Mouse (Mus musculus) cerebellum, postnatal 10 days (tissue): ENCODE results near the gene Magix.

Source experiments
- DNase-seq, 2 experiments: peaks; one replicate each; pipeline ENCODE4 v3.0.0; 2021; ENCODE audit warnings: mixed read lengths in 2 of 2

Gene Magix

GRCm38 (mm10) chrX:7673578-7674281 lies 7.3 kb downstream of the Magix start:
- no peak for DNase-seq

DNA sequence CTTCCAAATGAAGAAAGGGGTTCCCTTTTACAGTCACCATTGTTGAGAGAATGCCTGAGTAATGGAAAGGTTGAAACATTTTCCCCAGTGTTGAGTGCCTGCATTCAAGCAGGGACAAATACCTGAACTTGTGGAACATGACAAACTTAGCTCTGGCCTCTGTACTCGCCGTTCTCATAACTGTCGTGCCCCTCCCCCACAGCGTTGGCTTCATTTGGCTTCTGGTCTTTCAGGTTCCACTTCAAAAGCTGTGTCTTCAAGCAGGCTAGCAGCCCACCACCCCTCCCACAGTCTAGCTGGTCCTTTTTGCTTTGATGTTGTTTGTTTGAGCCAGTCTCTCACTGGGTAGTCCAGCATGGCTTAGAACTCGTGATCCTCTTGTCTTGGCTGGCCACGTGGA lies 8.3 kb downstream of the Magix start:
- DNase-seq: no peak

DNA sequence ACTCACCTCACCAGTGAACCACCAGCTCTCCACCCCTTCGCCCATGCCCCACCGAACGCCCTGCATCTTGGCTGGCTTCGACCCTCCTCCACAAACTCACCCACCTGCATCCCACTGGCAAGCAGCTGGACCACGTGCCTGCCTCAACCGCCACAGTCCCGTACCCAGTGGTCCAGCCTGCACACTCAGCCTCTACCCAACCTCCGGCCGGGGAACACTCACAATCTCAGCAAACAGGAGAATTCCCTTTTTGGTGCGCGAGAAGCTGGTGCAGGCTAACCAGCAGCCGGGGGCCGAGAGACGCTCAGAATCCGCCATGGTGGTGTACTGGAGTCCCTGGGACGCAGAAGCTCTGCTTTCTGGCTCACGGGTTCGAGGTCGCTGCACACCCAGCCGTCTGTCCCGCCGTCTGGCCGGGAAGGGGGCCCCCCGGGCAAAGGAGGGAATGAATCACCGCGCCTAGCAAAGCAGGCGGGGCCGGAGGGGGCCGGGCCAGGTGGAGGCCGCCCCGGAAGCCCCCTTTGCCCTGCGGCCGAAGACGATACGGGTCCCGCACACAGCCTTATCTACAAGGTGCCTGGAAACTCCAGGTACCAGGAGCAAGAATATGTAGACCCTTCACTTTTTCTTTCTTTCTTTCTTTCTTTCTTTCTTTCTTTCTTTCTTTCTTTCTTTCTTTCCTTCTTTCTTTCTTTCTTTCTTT lies 10.0 kb downstream of the Magix start, which contains the start of gene Plp2:
Gene Plp2 (minus strand): TSS at position 470 of the 703 bp plus-strand sequence.
- DNase-seq: peak in 1 of 2 experiments; percentile 70

GRCm38 (mm10) chrX:7670390-7670881 lies 10.6 kb downstream of the Magix start:
- DNase-seq: peak; percentile 85 to 91

DNA sequence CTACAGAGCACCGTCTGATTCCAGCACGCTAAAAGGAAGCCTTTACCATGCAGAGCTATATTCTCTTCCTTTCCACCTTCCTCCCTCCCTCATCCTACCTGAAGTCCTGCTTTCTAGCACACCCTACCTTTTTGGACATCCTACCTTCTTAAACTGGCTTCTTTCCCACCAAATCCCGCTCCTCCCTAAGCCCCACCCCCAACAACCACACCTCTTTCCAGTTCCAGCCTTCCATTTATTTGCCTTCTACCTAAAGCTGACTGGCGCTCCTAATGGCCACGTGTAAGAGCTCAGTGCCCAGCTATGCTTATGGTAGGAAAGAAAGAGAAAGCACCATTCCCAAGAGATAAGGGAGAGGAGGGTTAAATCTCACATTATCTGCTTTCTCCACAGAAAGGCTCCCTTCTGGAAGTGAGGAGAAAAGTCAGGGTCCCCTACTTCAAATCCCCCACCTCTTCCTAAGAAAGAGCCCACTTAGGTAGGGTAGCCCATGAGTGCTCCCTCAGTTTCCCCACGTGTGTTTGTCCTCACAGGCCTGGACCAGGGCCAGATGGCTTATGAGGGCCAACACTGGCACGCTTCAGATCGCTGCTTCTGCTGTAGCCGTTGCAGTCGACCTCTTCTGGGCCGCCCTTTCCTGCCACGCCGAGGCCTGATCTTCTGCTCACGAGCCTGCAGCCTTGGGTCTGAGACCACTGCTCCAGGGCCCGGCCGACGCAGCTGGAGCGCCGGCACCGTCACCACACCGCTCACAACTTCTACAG lies 15.1 kb downstream of the Magix start:
- DNase-seq: peak; percentile 56 to 63

DNA sequence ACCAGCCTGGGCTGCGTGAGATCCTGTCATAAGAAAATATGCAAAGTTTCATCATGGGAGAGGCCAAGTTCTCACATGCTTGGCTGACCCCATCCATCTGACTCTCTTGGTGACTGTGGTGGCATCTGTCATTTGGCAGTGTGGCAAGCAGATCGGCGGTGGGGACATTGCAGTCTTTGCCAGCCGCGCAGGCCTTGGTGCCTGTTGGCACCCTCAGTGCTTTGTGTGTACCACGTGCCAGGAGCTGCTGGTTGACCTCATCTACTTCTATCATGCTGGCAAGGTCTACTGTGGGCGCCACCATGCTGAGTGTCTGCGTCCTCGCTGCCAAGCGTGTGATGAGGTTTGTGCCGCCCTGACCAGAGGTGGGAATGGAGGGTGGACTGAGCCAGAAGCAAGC lies 16.3 kb downstream of the Magix start:
- DNase-seq: peak; percentile 89 to 94

DNA sequence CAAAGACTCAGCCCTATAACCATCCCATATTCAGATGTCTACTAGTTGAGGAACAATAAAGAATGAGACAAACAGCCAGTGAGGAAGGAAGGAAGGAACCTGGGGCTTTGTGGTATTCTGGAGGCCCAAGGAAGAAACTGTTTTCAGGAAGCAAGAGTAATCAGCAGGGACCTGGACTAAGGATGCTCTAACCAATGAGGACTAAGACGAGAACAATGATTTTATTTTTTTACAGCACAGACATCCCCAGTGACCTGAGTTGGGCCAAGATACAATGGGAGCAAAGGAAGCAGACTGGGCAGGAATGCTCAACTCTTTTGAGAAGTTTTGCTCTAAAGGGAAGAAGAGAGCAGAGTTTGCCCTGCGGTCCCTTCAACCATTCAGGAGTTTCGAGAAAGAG lies 18.1 kb downstream of the Magix start:
- DNase-seq: no peak

GRCm38 (mm10) chrX:7661086-7661485 lies 20.0 kb downstream of the Magix start:
- DNase-seq: no peak

DNA sequence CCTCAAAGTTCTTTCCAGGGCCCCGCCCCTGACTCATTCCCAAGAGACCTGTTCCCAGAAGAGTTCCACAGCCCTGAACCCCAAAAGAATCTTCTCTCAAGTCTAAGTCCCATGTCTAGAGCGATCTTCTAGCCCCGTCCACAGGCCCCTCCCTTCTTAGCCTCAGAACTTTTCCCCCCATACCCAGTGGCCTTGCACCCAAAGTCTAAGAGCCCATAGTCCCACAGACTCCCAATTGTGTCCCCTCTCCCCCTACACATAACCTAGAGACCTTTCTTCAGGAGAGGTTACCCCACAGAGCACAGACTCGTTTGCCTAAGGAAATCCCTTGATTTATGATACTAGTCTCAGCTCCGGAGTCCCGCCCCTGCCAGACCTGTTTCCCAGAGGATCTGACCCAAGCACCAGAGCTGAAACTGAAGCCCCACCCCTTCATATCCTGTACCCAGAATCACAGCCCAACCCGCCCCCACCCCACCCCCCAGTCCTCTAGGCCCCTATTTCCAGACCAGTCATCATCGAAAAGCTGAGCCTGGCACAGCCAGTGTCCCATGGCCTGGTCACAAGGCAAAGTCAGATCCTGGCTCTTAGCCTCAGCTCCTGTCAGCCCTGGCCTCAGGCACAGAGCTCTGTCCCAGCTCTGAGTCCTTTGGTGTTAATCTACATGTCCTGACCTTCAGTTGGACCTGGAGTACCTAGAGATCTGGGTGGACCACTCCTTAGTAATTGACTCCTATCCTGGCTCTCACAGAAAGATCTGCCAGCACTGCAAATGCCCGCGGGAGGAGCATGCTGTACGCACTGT lies 22.1 kb downstream of the Magix start:
- DNase-seq: no peak

- DNase-seq: no peak
These were observed 22.8 kb downstream of the Magix start for GRCm38 (mm10) chrX:7658031-7658784.

- peak; percentile 80 to 82 for DNase-seq
These were observed 23.8 kb downstream of the Magix start, which contains the start of gene Prickle3 for GRCm38 (mm10) chrX:7657221-7657639. Prickle3 (plus strand) TSS chrX:7657260.

GRCm38 (mm10) chrX:7648671-7649304 lies 32.3 kb downstream of the Magix start:
- peak; percentile 77 to 80 for DNase-seq

GRCm38 (mm10) chrX:7645349-7645748 lies 35.7 kb downstream of the Magix start:
- peak; percentile 87 to 90 for DNase-seq

DNA sequence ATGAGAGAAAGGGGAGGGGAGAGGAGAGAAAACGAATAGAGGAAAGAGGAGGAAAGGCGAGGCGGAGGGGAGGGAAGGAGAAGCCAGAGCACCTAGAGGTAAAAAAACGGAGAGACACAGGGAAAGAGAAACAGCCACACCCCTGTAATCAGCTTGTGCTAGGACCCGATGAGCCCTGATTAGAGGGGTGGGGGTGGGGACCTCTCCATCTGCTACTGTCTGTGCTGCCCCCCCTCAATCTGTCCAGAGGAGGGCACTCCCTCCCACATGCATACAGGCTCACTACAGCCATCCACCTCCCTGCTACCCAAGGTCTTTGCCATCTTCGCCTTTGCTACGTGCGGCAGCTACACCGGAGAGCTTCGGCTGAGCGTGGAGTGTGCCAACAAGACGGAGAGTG lies 40.3 kb downstream of the Magix start:
- peak; percentile 52 to 65 for DNase-seq

- peak; percentile 74 for DNase-seq
These were observed 41.3 kb downstream of the Magix start for GRCm38 (mm10) chrX:7639536-7640325.

- peak; percentile 96 to 97 for DNase-seq
These were observed 42.5 kb downstream of the Magix start, which contains the start of gene Syp for GRCm38 (mm10) chrX:7638401-7639091. Syp (plus strand) TSS chrX:7638471.

DNA sequence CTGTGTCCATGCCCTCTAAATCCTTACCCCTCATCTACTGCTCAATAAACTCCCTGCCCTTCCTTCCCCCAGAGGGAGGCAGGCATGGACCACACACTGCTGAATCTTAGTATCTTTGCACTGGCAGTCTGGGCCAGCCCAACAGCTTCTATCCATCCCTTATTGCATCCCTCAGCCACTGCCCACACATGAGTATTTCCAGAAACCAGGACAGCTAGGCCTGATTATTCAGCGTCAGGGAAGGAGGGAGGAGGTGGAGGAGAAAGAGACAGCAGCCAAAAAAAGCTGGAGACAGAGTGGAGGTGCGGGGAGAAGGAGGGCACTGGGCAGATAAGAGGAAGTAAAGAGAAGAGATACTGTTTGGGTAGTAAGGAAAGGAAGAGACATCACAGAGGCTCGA lies 46.0 kb downstream of the Magix start:
- DNase-seq: no peak

- DNase-seq: no peak
These were observed 48.5 kb downstream of the Magix start for GRCm38 (mm10) chrX:7632560-7632959.
